Mouse (Mus musculus) monocyte, adult 59 days (primary cell): ENCODE data around the gene Tent4b. TPM values are rescaled to one million over a fixed set of nuclear protein-coding genes. Genes with fewer than 3 reads are reported as not detected.

Experiments
- total RNA-seq, 2 experiments: library from RNA; stranded (reverse); gene quantifications; one replicate each; pipeline ENCODE4 v1.2.4; 2023

Tent4b gene
- total RNA-seq, result 10 to 100 TPM; 36.9 to 39.0 TPM

DNA sequence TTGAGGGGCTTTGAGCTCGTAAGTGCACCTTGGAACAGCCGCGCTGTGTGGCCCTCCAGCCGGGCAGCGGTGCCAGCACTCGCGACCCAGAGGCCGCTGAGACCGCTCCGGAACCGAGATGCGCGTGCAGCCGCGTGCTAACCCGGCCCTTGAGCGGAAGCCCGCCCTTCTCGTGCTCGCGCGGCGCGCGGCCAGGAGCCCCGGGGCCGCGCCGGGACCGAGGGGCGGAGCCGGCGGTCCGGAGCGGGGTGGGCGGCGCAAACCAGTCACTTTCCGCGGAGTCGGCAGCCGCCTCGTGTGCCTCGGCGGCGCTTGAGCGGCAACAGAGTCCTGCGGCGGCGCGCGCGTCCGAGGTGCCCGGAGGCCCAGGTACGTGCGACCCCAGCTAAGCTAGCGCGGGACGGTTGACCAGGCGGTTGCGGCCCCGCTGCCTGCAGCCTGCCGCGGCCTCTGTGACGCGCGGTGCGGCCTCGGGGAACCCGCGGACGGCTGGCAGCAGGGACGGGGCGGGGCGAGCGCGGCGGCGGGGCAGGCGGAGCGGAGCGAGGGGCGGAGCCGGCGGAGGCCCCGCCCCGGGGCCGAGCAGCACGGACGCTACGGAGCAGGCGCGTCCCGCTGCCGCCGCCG is at the start of gene Tent4b:
Gene Tent4b (plus strand): TSS at position 269 of the 627 bp plus-strand sequence.

DNA sequence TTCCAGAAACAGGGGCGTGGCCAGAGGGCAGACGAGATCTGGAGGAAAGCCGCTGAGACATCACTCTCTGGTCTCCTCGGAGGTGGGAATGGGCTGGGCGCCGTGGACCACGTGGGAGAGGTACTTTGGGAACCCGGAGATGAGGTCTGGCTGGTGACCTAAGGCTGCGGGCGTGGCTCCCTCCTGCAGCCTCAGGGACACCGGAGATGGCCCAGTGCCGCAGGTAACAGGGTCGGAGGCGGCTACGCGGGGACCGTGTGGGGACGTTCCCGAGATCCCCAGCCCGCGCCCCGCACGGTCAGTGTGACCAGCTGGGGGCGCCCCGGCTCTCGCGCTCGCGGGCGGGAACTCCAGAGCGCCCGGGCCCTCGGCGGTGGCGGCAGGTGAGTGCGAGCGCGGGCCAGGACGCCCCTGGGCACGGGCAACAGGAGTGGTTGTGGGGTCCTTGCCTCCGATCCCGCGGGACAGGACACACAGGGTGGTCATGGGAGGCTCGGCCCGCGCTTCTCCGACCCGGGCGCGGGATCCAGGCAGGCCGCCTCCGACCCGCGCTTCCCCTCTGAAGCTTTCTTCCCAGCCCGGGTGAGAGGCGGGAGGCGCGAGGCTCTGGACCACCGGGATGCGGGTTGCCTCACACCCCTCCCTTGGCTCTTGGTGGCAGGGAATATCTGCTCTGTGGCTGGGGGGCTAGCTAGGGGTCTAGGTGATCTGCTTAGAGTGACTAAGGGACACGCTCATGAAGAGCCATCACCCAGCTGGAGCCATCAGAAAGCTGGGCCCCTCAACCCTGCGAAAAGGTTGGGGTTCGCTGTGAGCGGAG is 73.4 kb downstream of the Tent4b start, which contains the start of gene Adcy7:
Gene Adcy7 (plus strand): TSS at position 173 of the 820 bp plus-strand sequence.

Other genes starting within 250 kb of the Tent4b start
- not detected for gene Zfp423, start 239.6 kb upstream of the Tent4b start, total RNA-seq
- 10 to 100 TPM; 23.6 to 27.6 TPM for gene Cnep1r1, start 80.4 kb upstream of the Tent4b start, total RNA-seq
- 10 to 100 TPM; 27.7 to 28.0 TPM for gene Heatr3, start 61.4 kb upstream of the Tent4b start, total RNA-seq
- gene Adcy7, start 73.2 kb downstream of the Tent4b start, total RNA-seq, result 100 to 1,000 TPM; 162 to 166 TPM
- gene Brd7, start 163.0 kb downstream of the Tent4b start, total RNA-seq, result 10 to 100 TPM; 69.7 to 81.6 TPM